Mouse (Mus musculus) liver, postnatal 0 days (tissue): ENCODE results near the gene Med23.

Experiments used
- CTCF ChIP-seq: sonication (generic); IDR thresholded peaks from 2 replicates; pipeline ENCODE4 v1.5.1; 2016; ENCODE audit warnings: antibody characterized with exemption, low read depth
- EP300 ChIP-seq: IDR thresholded peaks from 2 replicates; pipeline ENCODE4 v1.6.1; 2016; ENCODE audit warnings: antibody characterized with exemption, low read depth, mild to moderate bottlenecking

GRCm38 (mm10) chr10:24953876-24954275, 84.1 kb downstream of the Med23 start:
- TF ChIP-seq CTCF (no peak), EP300 (no peak)
